Mouse (Mus musculus): ENCODE results near the gene Serpina9.

GRCm38 (mm10) chr12:103962337-103962736, 51.2 kb downstream of the Serpina9 start:
- no peak for TF ChIP-seq EP300 (optimal IDR thresholded peaks at IDR 0.05)
- no peak for TF ChIP-seq CTCF (IDR thresholded peaks at IDR 0.05; ENCODE audit: low read depth)

Data from stomach, postnatal 0 days (tissue).